Mouse (Mus musculus): ENCODE data around the gene Toe1. TPM values are rescaled to one million over a fixed set of nuclear protein-coding genes. Genes with fewer than 3 reads are reported as not detected.
A peak's percentile ranks its signal among the peaks of the same experiment; 100 is the strongest.
"Not testable (repeated sequence)": the region's sequence is repeated elsewhere in the genome, so short reads cannot be mapped to it uniquely, and the experiment has no call there.

Toe1 gene
- 31.9 and 32.0 TPM in 2 replicates for polyA plus RNA-seq (2015; fragmentation: Nextera tagmentation; extraction: Ambion mirVana)

DNA sequence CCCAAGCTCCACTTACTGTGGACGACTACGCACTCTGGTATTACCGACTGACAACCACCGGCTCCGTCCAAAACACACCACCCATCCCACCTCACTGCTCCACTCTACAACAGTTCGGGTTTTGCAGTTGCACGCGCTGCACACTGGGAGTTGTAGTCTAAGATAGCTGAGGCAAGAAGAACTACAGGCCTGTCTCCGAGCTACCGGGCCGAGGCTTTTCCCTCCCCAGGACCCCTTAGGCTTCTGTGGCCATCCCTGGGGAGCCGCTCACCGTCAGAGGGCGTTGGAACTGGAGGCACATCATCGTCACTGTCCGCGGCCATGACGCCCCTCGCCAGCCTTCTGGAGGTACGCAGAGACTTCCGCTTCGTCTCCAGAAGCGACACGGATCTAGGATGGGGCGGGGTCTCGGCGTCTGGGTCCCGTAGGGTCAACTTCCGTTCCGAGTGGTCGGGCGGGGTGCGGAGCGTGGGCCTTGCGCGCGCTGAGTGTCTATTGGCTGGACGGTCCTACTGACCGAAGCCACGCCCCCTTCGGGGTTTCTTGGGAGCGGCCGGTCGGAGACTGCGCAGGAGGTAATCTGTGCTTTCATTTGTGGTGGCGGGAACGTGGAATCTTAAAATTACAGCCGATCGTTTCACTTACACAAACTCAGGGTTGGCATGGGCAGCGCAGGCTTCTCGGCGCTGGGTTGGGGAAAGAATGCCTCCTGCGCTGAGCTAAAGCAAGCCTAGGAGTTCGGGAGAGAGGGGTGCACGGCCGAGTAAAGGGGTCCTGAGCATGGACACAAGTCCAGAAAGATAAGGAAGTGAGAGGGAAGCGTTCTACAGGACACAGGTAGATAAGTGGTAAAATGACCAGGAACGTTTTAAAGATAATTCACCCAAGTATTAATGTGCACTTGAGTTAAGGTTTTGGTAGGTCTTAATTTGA, at the start of gene Toe1, which contains the start of gene Mutyh:
Toe1 (minus strand) TSS at position 444 of the 933 bp plus-strand sequence.
Mutyh (plus strand) TSS at position 527 of the 933 bp plus-strand sequence.
- under 1% methylated on average over 58 of the region's 58 CpGs for WGBS
- Histone ChIP-seq H3K9ac (peak within 1 kb of the TSS; percentile 76), H3K4me1 (peaks cover 14% of the 10 kb centered on the region), H3K4me3 (peak within 1 kb of the TSS; percentile 70), H3K36me3 (replicated peaks) (peaks cover 26% of the 10 kb centered on the region; the same call in 1 of the 2 replicates), H3K27ac (peak within 1 kb of the TSS; percentile 91), H3K4me2 (peak within 1 kb of the TSS; percentile 82), H3K9me3 (no peaks in the 10 kb centered on the region), H3K27me3 (replicated peaks) (no peaks in the 10 kb centered on the region)
- peak; percentile 98 for ATAC-seq (replicated peaks)

DNA sequence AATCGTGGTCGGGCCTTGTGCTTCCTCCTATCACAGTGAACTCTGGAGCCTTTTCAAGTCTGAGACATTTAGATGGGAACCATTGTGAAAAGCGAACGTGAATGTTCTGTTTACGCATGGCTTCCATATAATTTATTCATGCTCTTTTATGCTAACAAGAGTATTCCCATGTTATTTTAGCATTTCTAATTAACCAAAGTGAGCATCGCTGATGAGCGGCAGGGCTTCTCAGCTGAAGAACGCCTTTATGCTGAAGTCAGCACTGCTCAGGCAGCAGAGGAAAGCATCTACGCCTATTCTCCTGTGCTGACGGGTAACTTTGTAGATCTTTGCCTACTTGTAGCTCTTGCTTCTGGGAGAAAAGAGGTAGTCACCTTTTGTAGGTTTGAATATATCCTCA, 49.8 kb upstream of the Toe1 start:
- no peak for ATAC-seq (replicated peaks)
- Histone ChIP-seq H3K9ac (no peak overlapping the region), H3K36me3 (replicated peaks) (no peaks in the 10 kb centered on the region), H3K4me1 (no peaks in the 10 kb centered on the region), H3K9me3 (no peaks in the 10 kb centered on the region), H3K27ac (no peak overlapping the region), H3K4me3 (no peak overlapping the region), H3K4me2 (no peak overlapping the region), H3K27me3 (replicated peaks) (no peaks in the 10 kb centered on the region)
- 57% methylated on average over 10 of the region's 10 CpGs for whole genome bisulfite sequencing

DNA sequence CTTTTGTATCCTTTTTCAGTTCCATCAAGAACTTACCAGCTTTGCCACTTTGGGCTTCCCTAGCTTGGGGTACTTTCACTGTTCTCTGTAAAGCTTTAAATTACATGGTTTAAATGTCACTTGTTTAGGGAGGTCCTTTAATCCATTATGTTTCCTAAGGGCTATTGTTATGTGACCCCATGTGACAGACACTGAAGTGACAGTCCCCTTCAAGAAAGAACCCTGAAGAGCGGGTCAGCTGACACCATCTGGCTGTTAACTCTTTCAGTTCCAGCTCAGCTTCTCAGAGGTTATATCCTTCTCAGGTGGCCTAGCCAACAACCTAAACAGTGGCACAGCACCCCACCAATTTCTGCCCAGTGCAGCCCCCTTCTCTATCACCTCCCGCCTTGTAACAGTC, 46.8 kb upstream of the Toe1 start:
- Histone ChIP-seq H3K4me1 (no peaks in the 10 kb centered on the region), H3K9ac (no peak overlapping the region), H3K9me3 (no peaks in the 10 kb centered on the region), H3K27me3 (replicated peaks) (no peaks in the 10 kb centered on the region), H3K27ac (no peak overlapping the region), H3K4me2 (no peak overlapping the region), H3K36me3 (replicated peaks) (no peaks in the 10 kb centered on the region), H3K4me3 (no peak overlapping the region)
- 13% methylated on average over 2 of the region's 2 CpGs for WGBS
- no peak for ATAC-seq (replicated peaks)

DNA sequence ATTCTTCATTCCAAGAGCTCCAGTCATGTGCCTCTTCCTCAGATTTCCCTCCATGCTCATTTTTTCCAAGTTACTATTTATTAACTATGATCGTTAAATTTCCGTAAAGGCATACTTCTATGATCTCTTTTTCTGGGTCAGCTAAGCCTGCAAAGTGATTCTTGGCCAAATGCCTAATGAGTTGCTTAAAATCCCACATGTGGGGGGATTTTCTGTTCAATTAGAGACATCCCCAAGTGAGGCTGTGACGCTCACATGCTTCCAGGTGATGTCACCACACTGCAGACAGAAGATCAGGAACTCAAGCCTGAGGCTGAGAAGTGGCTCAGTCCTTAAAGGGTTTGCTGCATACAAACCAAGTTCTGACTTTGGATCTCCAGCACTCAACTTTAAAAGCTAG, 42.5 kb upstream of the Toe1 start:
- H3K4me1 ChIP-seq: no peaks in the 10 kb centered on the region
- no peak for ATAC-seq (replicated peaks)
- H3K27ac ChIP-seq: no peak overlapping the region
- no peak overlapping the region for H3K4me2 ChIP-seq
- no peaks in the 10 kb centered on the region for H3K9me3 ChIP-seq
- no peaks in the 10 kb centered on the region for H3K27me3 ChIP-seq (replicated peaks)
- WGBS: 60% methylated on average over 3 of the region's 3 CpGs
- no peaks in the 10 kb centered on the region for H3K36me3 ChIP-seq (replicated peaks)
- no peak overlapping the region for H3K9ac ChIP-seq
- no peak overlapping the region for H3K4me3 ChIP-seq

DNA sequence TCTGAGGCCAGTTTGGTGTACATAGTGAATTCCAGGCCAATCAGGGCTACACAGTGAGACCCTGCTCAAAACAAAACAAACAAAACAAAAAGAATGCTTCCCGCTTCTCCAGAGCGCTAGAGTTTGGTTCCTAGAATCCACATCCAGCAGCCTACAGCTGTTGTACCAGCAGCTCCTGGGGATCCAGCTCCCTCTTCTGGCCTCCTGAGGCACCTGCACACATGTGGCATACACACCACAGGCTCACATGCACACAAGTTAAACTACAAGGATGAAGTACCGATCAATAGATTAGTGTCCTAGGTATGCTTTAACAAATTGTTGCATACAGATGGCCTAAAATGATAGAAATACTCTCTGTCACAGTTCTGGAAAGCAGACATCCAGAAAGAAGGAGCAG, 36.9 kb upstream of the Toe1 start:
- Histone ChIP-seq H3K4me3 (no peak overlapping the region), H3K9ac (no peak overlapping the region), H3K36me3 (replicated peaks) (no peaks in the 10 kb centered on the region), H3K27me3 (replicated peaks) (no peaks in the 10 kb centered on the region), H3K27ac (no peak overlapping the region), H3K4me1 (no peaks in the 10 kb centered on the region), H3K9me3 (no peaks in the 10 kb centered on the region), H3K4me2 (no peak overlapping the region)
- WGBS: 96% methylated on average over 3 of the region's 3 CpGs
- no peak for ATAC-seq (replicated peaks)

DNA sequence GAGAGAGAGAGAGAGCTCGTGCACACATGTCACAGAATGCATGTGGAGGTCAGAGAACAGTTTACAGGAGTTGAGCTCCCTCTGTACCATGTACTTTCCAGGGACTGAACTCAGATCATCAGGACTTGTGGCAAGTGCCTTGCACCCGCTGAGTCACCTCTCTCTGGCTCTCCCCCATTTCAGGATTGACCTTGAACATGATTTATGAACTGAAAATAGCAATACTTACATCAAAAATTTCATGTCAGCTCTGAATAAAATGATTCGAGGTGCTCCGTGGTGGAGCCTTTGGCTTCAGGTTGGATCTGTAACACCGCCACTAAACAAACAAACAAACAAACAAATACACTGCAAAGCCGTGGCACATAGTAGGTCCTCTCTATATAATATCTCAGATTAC, 33.4 kb upstream of the Toe1 start:
- 88% methylated on average over 6 of the region's 6 CpGs for WGBS

DNA sequence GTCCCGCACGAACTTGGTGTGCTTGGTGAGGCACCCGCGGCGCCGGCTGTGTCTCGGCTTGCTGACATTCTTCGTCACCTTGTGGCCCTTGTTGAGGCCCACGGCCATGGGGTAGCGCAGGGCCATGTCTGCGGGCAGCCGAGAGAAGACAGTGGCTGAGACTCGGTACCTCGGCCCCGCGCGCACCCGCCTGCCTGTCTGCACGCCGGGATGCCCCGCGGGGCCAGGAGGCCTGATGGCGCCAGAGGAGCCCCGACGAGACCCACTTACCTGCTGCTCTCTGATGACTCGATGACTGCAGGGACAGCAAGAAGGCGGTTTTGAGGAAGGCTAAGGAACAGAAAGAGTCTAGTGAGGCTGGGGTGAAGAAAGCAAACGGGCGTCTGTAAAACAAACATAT, 32.7 kb upstream of the Toe1 start:
- WGBS: 43% methylated on average over 23 of the region's 29 CpGs
- not testable (repeated sequence) for H3K4me3 ChIP-seq; H3K4me1 ChIP-seq; H3K27me3 ChIP-seq (replicated peaks); H3K9me3 ChIP-seq; H3K27ac ChIP-seq; H3K36me3 ChIP-seq (replicated peaks); ATAC-seq (replicated peaks); H3K9ac ChIP-seq; H3K4me2 ChIP-seq

More for the DNA sequence above, 33.4 kb upstream of the Toe1 start:
- no peaks in the 10 kb centered on the region for H3K27me3 ChIP-seq (replicated peaks)
- H3K4me3 ChIP-seq: no peak overlapping the region
- no peak for ATAC-seq (replicated peaks)
- no peaks in the 10 kb centered on the region for H3K4me1 ChIP-seq
- no peak overlapping the region for H3K4me2 ChIP-seq
- no peaks in the 10 kb centered on the region for H3K36me3 ChIP-seq (replicated peaks)
- no peak overlapping the region for H3K27ac ChIP-seq
- no peaks in the 10 kb centered on the region for H3K9me3 ChIP-seq
- no peak overlapping the region for H3K9ac ChIP-seq

DNA sequence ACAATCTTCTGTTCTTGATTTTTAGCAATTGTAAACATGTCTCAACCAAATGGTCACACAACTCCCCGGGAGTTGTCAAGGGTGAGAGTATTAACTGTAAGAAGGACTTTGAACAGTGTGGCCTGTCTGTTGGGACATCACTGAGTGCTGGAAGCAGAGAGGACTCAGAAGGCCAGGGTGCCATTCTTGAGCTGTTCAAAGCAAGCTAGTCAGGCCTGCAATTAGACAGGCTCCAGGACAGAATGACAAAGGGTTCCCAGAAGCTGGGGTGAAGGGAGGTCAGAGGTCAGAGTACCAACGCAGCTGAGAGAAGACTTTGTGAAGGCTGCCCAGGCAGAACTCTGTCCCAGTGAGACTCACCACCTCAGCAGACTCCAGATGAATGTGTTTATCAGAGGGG, 31.6 kb upstream of the Toe1 start:
- Histone ChIP-seq H3K4me1 (no peaks in the 10 kb centered on the region), H3K4me3 (no peak overlapping the region), H3K36me3 (replicated peaks) (no peaks in the 10 kb centered on the region), H3K9me3 (no peaks in the 10 kb centered on the region), H3K9ac (no peak overlapping the region), H3K27me3 (replicated peaks) (no peaks in the 10 kb centered on the region), H3K27ac (no peak overlapping the region), H3K4me2 (no peak overlapping the region)
- no peak for ATAC-seq (replicated peaks)
- 14% methylated on average over 2 of the region's 2 CpGs for WGBS

DNA sequence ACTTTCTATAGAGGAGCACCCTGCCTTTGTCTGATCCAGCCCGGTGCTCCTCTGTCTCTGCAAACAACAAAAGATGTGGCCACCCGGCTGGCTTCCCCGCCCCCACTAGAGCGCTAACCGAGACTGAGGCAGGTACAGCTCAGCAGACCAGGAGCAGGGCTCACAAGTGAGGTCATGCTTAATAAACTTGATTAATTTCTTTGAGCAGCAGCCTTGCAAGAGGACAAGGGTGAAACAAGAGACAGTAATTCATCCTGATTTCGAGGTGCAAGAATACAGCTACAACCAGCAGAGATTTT, 22.6 kb upstream of the Toe1 start:
- Histone ChIP-seq H3K4me2 (no peak overlapping the region), H3K27me3 (replicated peaks) (0 out of 2 replicates have a peak, but pooled peaks cover 2% of the 10 kb centered on the region), H3K4me1 (peaks cover 19% of the 10 kb centered on the region), H3K9me3 (no peaks in the 10 kb centered on the region), H3K36me3 (replicated peaks) (no peaks in the 10 kb centered on the region), H3K9ac (no peak overlapping the region), H3K27ac (peak overlapping the region; percentile 64), H3K4me3 (no peak overlapping the region)
- WGBS: 5% methylated on average over 6 of the region's 6 CpGs
- peak; percentile 53; the same call in 1 of the 2 replicates for ATAC-seq (replicated peaks)

DNA sequence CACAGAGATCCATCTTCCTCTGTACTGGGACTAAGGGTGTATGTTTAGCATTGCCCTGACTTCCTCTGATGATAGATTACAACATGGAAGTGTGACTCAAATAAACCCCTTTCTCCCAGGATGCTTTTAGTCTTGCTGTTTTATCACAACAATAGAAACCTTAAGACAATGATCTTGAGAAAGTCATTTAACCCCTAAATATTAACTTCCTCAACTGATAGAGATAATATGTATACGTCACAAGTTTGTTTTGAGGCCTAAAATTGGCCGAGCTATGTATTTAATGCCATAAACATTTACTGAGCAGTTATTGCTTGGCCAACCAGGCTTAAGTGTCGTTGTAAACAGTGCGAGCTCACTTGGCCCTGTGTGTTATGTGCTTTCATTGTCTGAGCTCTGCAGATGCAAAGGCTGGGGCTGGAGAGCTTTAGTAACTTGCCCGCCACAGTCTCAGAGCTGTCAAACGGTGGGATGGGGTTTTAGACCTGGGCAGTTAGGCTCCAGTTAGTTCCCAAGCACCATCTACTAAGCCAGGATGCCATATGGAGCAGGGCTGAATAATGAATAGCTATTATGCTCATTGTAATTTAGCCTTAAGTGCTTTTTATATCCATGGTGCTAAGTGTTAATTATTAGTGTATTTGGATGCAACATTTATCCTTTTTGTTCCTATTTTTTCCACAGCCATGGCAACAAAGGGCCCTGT, 22.1 kb upstream of the Toe1 start:
- H3K4me3 ChIP-seq: no peak overlapping the region
- H3K36me3 ChIP-seq (replicated peaks): no peaks in the 10 kb centered on the region
- peaks cover 20% of the 10 kb centered on the region for H3K4me1 ChIP-seq
- no peaks in the 10 kb centered on the region for H3K9me3 ChIP-seq
- H3K9ac ChIP-seq: no peak overlapping the region
- peak overlapping the region; percentile 64 for H3K27ac ChIP-seq
- no peak for ATAC-seq (replicated peaks)
- H3K27me3 ChIP-seq (replicated peaks): 0 out of 2 replicates have a peak, but pooled peaks cover 2% of the 10 kb centered on the region
- 28% methylated on average over 6 of the region's 6 CpGs for WGBS
- no peak overlapping the region for H3K4me2 ChIP-seq

DNA sequence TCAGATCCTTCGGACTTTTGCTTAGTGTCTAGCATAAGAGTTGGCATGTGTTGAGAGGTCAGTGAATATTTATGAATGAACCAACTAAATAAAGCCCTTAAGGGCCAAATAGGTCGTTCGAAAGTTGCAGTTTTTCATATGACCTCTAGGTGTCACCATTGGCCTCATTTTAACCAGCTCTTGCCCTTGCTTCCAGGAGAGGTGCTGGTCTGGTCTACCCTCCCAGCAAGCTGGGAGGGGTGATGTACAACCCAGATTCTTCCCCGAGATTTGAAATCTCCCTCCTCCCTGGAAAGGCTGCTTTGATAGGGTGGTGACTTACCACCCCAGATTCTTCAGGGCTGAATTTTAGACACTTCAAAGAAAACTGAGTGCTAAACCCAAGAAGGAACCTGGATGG, 20.4 kb upstream of the Toe1 start:
- H3K9ac ChIP-seq: no peak overlapping the region

DNA sequence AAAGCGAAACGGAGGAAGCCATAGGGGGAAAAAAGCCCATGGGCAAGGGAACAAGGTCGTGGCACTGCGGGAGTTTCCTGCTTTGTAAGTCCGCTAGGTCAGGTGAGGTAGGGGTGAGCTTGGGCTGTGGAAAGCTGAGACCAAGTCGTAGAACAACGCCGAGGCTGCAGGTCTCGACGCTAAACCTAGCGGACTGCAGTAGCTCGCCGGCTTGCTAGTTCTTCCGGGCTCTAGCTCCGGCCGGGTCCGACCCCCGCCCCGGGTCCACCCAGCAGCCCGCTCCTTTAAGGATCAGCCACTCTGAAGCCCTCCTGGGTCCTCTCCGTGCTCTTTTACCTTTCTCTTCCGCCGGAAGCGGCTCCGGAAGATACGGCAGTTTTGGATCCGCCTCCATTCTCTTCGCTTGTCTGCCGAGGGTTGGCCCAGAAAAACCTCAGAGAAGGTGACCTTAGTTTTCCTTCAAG, 17.1 kb upstream of the Toe1 start:
- H3K4me1 ChIP-seq: peaks cover 24% of the 10 kb centered on the region
- H3K27me3 ChIP-seq (replicated peaks): peaks cover 24% of the 10 kb centered on the region
- under 1% methylated on average over 29 of the region's 29 CpGs for WGBS
- no peaks in the 10 kb centered on the region for H3K36me3 ChIP-seq (replicated peaks)
- peak overlapping the region; percentile 59 for H3K4me3 ChIP-seq
- peak; percentile 80 for ATAC-seq (replicated peaks)
- H3K27ac ChIP-seq: peak overlapping the region; percentile 84
- peak overlapping the region; percentile 75 for H3K9ac ChIP-seq
- H3K4me2 ChIP-seq: peak overlapping the region; percentile 79
- no peaks in the 10 kb centered on the region for H3K9me3 ChIP-seq

More for the DNA sequence above, 20.4 kb upstream of the Toe1 start:
- Histone ChIP-seq H3K4me2 (no peak overlapping the region), H3K4me3 (no peak overlapping the region), H3K36me3 (replicated peaks) (no peaks in the 10 kb centered on the region), H3K4me1 (peaks cover 20% of the 10 kb centered on the region), H3K27ac (no peak overlapping the region), H3K27me3 (replicated peaks) (0 out of 2 replicates have a peak, but pooled peaks cover 2% of the 10 kb centered on the region), H3K9me3 (no peaks in the 10 kb centered on the region)
- 2% methylated on average over 4 of the region's 4 CpGs for WGBS
- ATAC-seq (replicated peaks): no peak
